Mouse (Mus musculus) midbrain, embryonic 12.5 days (tissue): ENCODE results near the gene Spsb4. TPM values are rescaled to one million over a fixed set of nuclear protein-coding genes. Genes with fewer than 3 reads are reported as not detected.

ENCODE experiments used
- ATAC-seq: fragments of 200-750 bp; cut with Nextera tagmentation; 2 replicates; pipeline ENCODE4 v1.8.0; 2017; ENCODE audit warnings: low read depth, moderate TSS enrichment, moderate library complexity; ENCODE audit not compliant: low FRiP score
- H3K27ac ChIP-seq: fragments of 300-500 bp; sonication (generic); replicated peaks from 2 replicates; pipeline ENCODE4 v1.5.1; 2016; ENCODE audit warnings: mild to moderate bottlenecking
- H3K27me3 ChIP-seq: fragments of 300-500 bp; sonication (generic); 2 replicates; pipeline ENCODE4 v1.6.1; 2016; ENCODE audit warnings: mild to moderate bottlenecking
- H3K36me3 ChIP-seq: fragments of 300-500 bp; sonication (generic); 2 replicates; pipeline ENCODE4 v1.6.1; 2016
- H3K4me1 ChIP-seq: fragments of 300-500 bp; sonication (generic); 2 replicates; pipeline ENCODE4 v1.6.1; 2016
- H3K4me2 ChIP-seq: fragments of 300-500 bp; sonication (generic); replicated peaks from 2 replicates; pipeline ENCODE4 v1.6.1; 2016; ENCODE audit warnings: mild to moderate bottlenecking, moderate library complexity
- H3K4me3 ChIP-seq: fragments of 300-500 bp; sonication (generic); 2 replicates; pipeline ENCODE4 v1.5.1; 2016; ENCODE audit warnings: mild to moderate bottlenecking
- H3K9ac ChIP-seq: fragments of 300-500 bp; sonication (generic); replicated peaks from 2 replicates; pipeline ENCODE4 v1.6.1; 2016; ENCODE audit warnings: mild to moderate bottlenecking, moderate library complexity
- H3K9me3 ChIP-seq: fragments of 300-500 bp; sonication (generic); 2 replicates; pipeline ENCODE4 v1.6.1; 2016; ENCODE audit warnings: mild to moderate bottlenecking
- WGBS: fragments of 180-500 bp; shearing (Covaris S2); methylation state at CpG from one replicate; pipeline ENCODE4 v1.1.7; 2016; 5-methylcytosine and 5-hydroxymethylcytosine counted together
- polyA plus RNA-seq: library from polyadenylated mRNA; unstranded; fragments of >200 nt; fragmentation: Nextera tagmentation; extraction: Ambion mirVana; gene quantifications from 2 replicates; pipeline ENCODE4 v1.2.1, GENCODE M21; 2016

Spsb4 gene
- polyA plus RNA-seq, 1 experiment from 2014 or later: 122 TPM

GRCm38 (mm10) chr9:96958009-96958615 lies 60.5 kb downstream of the Spsb4 start:
- Histone ChIP-seq H3K36me3 (no peaks in the 10 kb centered on the region), H3K27ac (peak overlapping the region; percentile 71)

GRCm38 (mm10) chr9:96957298-96957865 lies 61.3 kb downstream of the Spsb4 start:
- no peaks in the 10 kb centered on the region for H3K27me3 ChIP-seq

More at GRCm38 (mm10) chr9:96958009-96958615, 60.5 kb downstream of the Spsb4 start:
- Histone ChIP-seq H3K4me1 (peaks cover 66% of the 10 kb centered on the region), H3K9ac (no peak overlapping the region), H3K9me3 (no peaks in the 10 kb centered on the region), H3K4me3 (no peak overlapping the region), H3K4me2 (0 out of 2 replicates have a peak overlapping the region, but pooled peaks have one; percentile 4), H3K27me3 (no peaks in the 10 kb centered on the region)
- 4% methylated on average over 6 of the region's 6 CpGs for WGBS
- no peak; the same call in 1 of the 2 replicates for ATAC-seq

GRCm38 (mm10) chr9:96956646-96957297 lies 61.9 kb downstream of the Spsb4 start:
- no peaks in the 10 kb centered on the region for H3K36me3 ChIP-seq
- peak; percentile 11; the same call in 1 of the 2 replicates for ATAC-seq

More at GRCm38 (mm10) chr9:96957298-96957865, 61.3 kb downstream of the Spsb4 start:
- Histone ChIP-seq H3K36me3 (no peaks in the 10 kb centered on the region), H3K9me3 (no peaks in the 10 kb centered on the region), H3K9ac (no peak overlapping the region), H3K4me3 (no peak overlapping the region), H3K4me1 (peaks cover 60% of the 10 kb centered on the region), H3K27ac (peak overlapping the region; percentile 71), H3K4me2 (no peak overlapping the region)
- no peak for ATAC-seq
- WGBS: 50% methylated on average over 6 of the region's 6 CpGs

GRCm38 (mm10) chr9:96954063-96954809 lies 64.4 kb downstream of the Spsb4 start:
- Histone ChIP-seq H3K4me1 (peaks cover 56% of the 10 kb centered on the region), H3K27me3 (no peaks in the 10 kb centered on the region), H3K27ac (peak overlapping the region; percentile 46; the same call in 1 of the 2 replicates), H3K4me3 (no peak overlapping the region), H3K9me3 (no peaks in the 10 kb centered on the region), H3K9ac (no peak overlapping the region), H3K36me3 (no peaks in the 10 kb centered on the region), H3K4me2 (no peak overlapping the region)
- WGBS: 82% methylated on average over 15 of the region's 15 CpGs
- no peak for ATAC-seq

More at GRCm38 (mm10) chr9:96956646-96957297, 61.9 kb downstream of the Spsb4 start:
- 31% methylated on average over 6 of the region's 6 CpGs for WGBS
- Histone ChIP-seq H3K9me3 (no peaks in the 10 kb centered on the region), H3K27ac (peak overlapping the region; percentile 71), H3K4me1 (peaks cover 62% of the 10 kb centered on the region), H3K9ac (no peak overlapping the region), H3K4me2 (no peak overlapping the region), H3K27me3 (no peaks in the 10 kb centered on the region), H3K4me3 (no peak overlapping the region)

- no peak overlapping the region for H3K27ac ChIP-seq
- no peaks in the 10 kb centered on the region for H3K27me3 ChIP-seq
- no peak for ATAC-seq
- H3K36me3 ChIP-seq: no peaks in the 10 kb centered on the region
- H3K9ac ChIP-seq: no peak overlapping the region
- WGBS: 94% methylated on average over 8 of the region's 8 CpGs
- no peak overlapping the region for H3K4me3 ChIP-seq
- H3K9me3 ChIP-seq: no peaks in the 10 kb centered on the region
- H3K4me2 ChIP-seq: no peak overlapping the region
- H3K4me1 ChIP-seq: peaks cover 56% of the 10 kb centered on the region
Measured at GRCm38 (mm10) chr9:96953443-96953842, 65.2 kb downstream of the Spsb4 start.

GRCm38 (mm10) chr9:96952310-96952975 lies 66.2 kb downstream of the Spsb4 start:
- Histone ChIP-seq H3K36me3 (no peaks in the 10 kb centered on the region), H3K9ac (no peak overlapping the region), H3K27me3 (no peaks in the 10 kb centered on the region), H3K4me3 (no peak overlapping the region), H3K9me3 (no peaks in the 10 kb centered on the region), H3K4me1 (peaks cover 48% of the 10 kb centered on the region), H3K27ac (no peak overlapping the region), H3K4me2 (no peak overlapping the region)
- ATAC-seq: no peak
- 90% methylated on average over 9 of the region's 9 CpGs for whole genome bisulfite sequencing

- H3K4me2 ChIP-seq: no peak overlapping the region
- H3K4me3 ChIP-seq: no peak overlapping the region
- peak overlapping the region; percentile 4; the same call in 1 of the 2 replicates for H3K27ac ChIP-seq
- no peak for ATAC-seq
- no peak overlapping the region for H3K9ac ChIP-seq
- H3K27me3 ChIP-seq: no peaks in the 10 kb centered on the region
- H3K36me3 ChIP-seq: 0 out of 2 replicates have a peak, but pooled peaks cover under 1% of the 10 kb centered on the region
- WGBS: 85% methylated on average over 9 of the region's 9 CpGs
- H3K9me3 ChIP-seq: no peaks in the 10 kb centered on the region
- H3K4me1 ChIP-seq: peaks cover 27% of the 10 kb centered on the region
Measured at GRCm38 (mm10) chr9:96949551-96949950, 69.1 kb downstream of the Spsb4 start.

- ATAC-seq: no peak
- Histone ChIP-seq H3K9me3 (no peaks in the 10 kb centered on the region), H3K36me3 (peaks cover 11% of the 10 kb centered on the region), H3K9ac (no peak overlapping the region), H3K4me2 (no peak overlapping the region), H3K27ac (no peak overlapping the region), H3K27me3 (no peaks in the 10 kb centered on the region), H3K4me1 (peaks cover 17% of the 10 kb centered on the region; the same call in 1 of the 2 replicates), H3K4me3 (no peak overlapping the region)
- 92% methylated on average over 5 of the region's 5 CpGs for WGBS
Measured at GRCm38 (mm10) chr9:96948546-96948945, 70.1 kb downstream of the Spsb4 start.

GRCm38 (mm10) chr9:96947171-96947570 lies 71.5 kb downstream of the Spsb4 start:
- no peak overlapping the region for H3K9ac ChIP-seq
- no peaks in the 10 kb centered on the region for H3K9me3 ChIP-seq
- no peak overlapping the region for H3K27ac ChIP-seq
- H3K4me3 ChIP-seq: no peak overlapping the region
- ATAC-seq: no peak
- no peaks in the 10 kb centered on the region for H3K27me3 ChIP-seq
- H3K4me2 ChIP-seq: no peak overlapping the region
- peaks cover 25% of the 10 kb centered on the region for H3K36me3 ChIP-seq
- H3K4me1 ChIP-seq: peaks cover 13% of the 10 kb centered on the region; the same call in 1 of the 2 replicates
- 92% methylated on average over 5 of the region's 5 CpGs for WGBS

- Histone ChIP-seq H3K4me1 (peaks cover 10% of the 10 kb centered on the region; the same call in 1 of the 2 replicates), H3K9me3 (no peaks in the 10 kb centered on the region), H3K27ac (0 out of 2 replicates have a peak overlapping the region, but pooled peaks have one; percentile 22), H3K4me2 (no peak overlapping the region), H3K36me3 (peaks cover 40% of the 10 kb centered on the region), H3K4me3 (no peak overlapping the region), H3K9ac (no peak overlapping the region), H3K27me3 (no peaks in the 10 kb centered on the region)
- 79% methylated on average over 16 of the region's 16 CpGs for WGBS
- ATAC-seq: no peak; the same call in 1 of the 2 replicates
Measured at GRCm38 (mm10) chr9:96944517-96944916, 74.1 kb downstream of the Spsb4 start.

- ATAC-seq: no peak
- H3K36me3 ChIP-seq: peaks cover 44% of the 10 kb centered on the region
- H3K9ac ChIP-seq: no peak overlapping the region
- WGBS: 86% methylated on average over 3 of the region's 3 CpGs
- no peaks in the 10 kb centered on the region for H3K9me3 ChIP-seq
- H3K4me1 ChIP-seq: no peaks in the 10 kb centered on the region
- no peak overlapping the region for H3K4me3 ChIP-seq
- H3K27ac ChIP-seq: no peak overlapping the region
- no peaks in the 10 kb centered on the region for H3K27me3 ChIP-seq
- H3K4me2 ChIP-seq: no peak overlapping the region
Measured at GRCm38 (mm10) chr9:96942975-96943374, 75.7 kb downstream of the Spsb4 start.
